Mouse (Mus musculus): Measurements from ENCODE around the gene Llph. TPM values are rescaled to one million over a fixed set of nuclear protein-coding genes. Genes with fewer than 3 reads are reported as not detected.

Gene Llph
- polyA plus RNA-seq (2015; fragmentation: Nextera tagmentation; extraction: Ambion mirVana), result 34.7 and 39.6 TPM in 2 replicates

GRCm38 (mm10) chr10:120226871-120227661 lies at the start of gene Llph:
Gene Llph (plus strand): TSS chr10:120227070.
- Histone ChIP-seq H3K9me3 (no peaks in the 10 kb centered on the region), H3K4me3 (peak within 1 kb of the TSS; percentile 100), H3K27ac (peak within 1 kb of the TSS; percentile 61), H3K36me3 (replicated peaks) (peaks cover 2% of the 10 kb centered on the region; the same call in 1 of the 2 replicates), H3K4me1 (peaks cover 19% of the 10 kb centered on the region), H3K9ac (peak within 1 kb of the TSS; percentile 80), H3K27me3 (replicated peaks) (no peaks in the 10 kb centered on the region), H3K4me2 (peak within 1 kb of the TSS; percentile 89)
- ATAC-seq (replicated peaks), result peak; percentile 96
- under 1% methylated on average over 57 of the region's 57 CpGs for WGBS

- no peak overlapping the region for H3K4me3 ChIP-seq
- H3K9ac ChIP-seq, result no peak overlapping the region
- H3K27ac ChIP-seq, result no peak overlapping the region
- H3K27me3 ChIP-seq (replicated peaks), result no peaks in the 10 kb centered on the region
- no peak overlapping the region for H3K4me2 ChIP-seq
- H3K9me3 ChIP-seq, result no peaks in the 10 kb centered on the region
- WGBS, result 91% methylated on average over 1 of the region's 1 CpGs
- no peak for ATAC-seq (replicated peaks)
- no peaks in the 10 kb centered on the region for H3K4me1 ChIP-seq
- H3K36me3 ChIP-seq (replicated peaks), result no peaks in the 10 kb centered on the region
These were observed 44.0 kb upstream of the Llph start for GRCm38 (mm10) chr10:120182887-120183286.

GRCm38 (mm10) chr10:120183342-120183741 lies 43.5 kb upstream of the Llph start:
- Histone ChIP-seq H3K27ac (no peak overlapping the region), H3K9me3 (no peaks in the 10 kb centered on the region), H3K4me2 (no peak overlapping the region), H3K4me3 (no peak overlapping the region), H3K9ac (no peak overlapping the region), H3K36me3 (replicated peaks) (no peaks in the 10 kb centered on the region), H3K27me3 (replicated peaks) (no peaks in the 10 kb centered on the region), H3K4me1 (no peaks in the 10 kb centered on the region)
- no peak for ATAC-seq (replicated peaks)
- WGBS, result 91% methylated on average over 2 of the region's 2 CpGs

- Histone ChIP-seq H3K4me2 (no peak overlapping the region), H3K9ac (no peak overlapping the region), H3K4me1 (no peaks in the 10 kb centered on the region), H3K4me3 (no peak overlapping the region), H3K27ac (no peak overlapping the region), H3K27me3 (replicated peaks) (no peaks in the 10 kb centered on the region), H3K9me3 (no peaks in the 10 kb centered on the region), H3K36me3 (replicated peaks) (no peaks in the 10 kb centered on the region)
- no peak for ATAC-seq (replicated peaks)
- WGBS, result 72% methylated on average over 2 of the region's 2 CpGs
These were observed 38.4 kb upstream of the Llph start for GRCm38 (mm10) chr10:120188513-120188912.

- no peaks in the 10 kb centered on the region for H3K27me3 ChIP-seq (replicated peaks)
- no peaks in the 10 kb centered on the region for H3K36me3 ChIP-seq (replicated peaks)
- 63% methylated on average over 11 of the region's 11 CpGs for WGBS
- no peak overlapping the region for H3K27ac ChIP-seq
- no peaks in the 10 kb centered on the region for H3K9me3 ChIP-seq
- no peak for ATAC-seq (replicated peaks)
- no peak overlapping the region for H3K4me3 ChIP-seq
- H3K4me2 ChIP-seq, result no peak overlapping the region
- no peak overlapping the region for H3K9ac ChIP-seq
- H3K4me1 ChIP-seq, result no peaks in the 10 kb centered on the region
These were observed 37.6 kb upstream of the Llph start for GRCm38 (mm10) chr10:120189276-120189675.

GRCm38 (mm10) chr10:120189782-120190181 lies 37.1 kb upstream of the Llph start:
- H3K4me3 ChIP-seq, result no peak overlapping the region
- H3K27ac ChIP-seq, result no peak overlapping the region
- H3K4me1 ChIP-seq, result no peaks in the 10 kb centered on the region
- no peaks in the 10 kb centered on the region for H3K27me3 ChIP-seq (replicated peaks)
- H3K9ac ChIP-seq, result no peak overlapping the region
- H3K9me3 ChIP-seq, result no peaks in the 10 kb centered on the region
- no peaks in the 10 kb centered on the region for H3K36me3 ChIP-seq (replicated peaks)
- ATAC-seq (replicated peaks), result no peak
- 23% methylated on average over 6 of the region's 6 CpGs for WGBS
- no peak overlapping the region for H3K4me2 ChIP-seq

GRCm38 (mm10) chr10:120191165-120191564 lies 35.7 kb upstream of the Llph start:
- H3K36me3 ChIP-seq (replicated peaks), result no peaks in the 10 kb centered on the region
- no peak overlapping the region for H3K4me3 ChIP-seq
- H3K9me3 ChIP-seq, result no peaks in the 10 kb centered on the region
- no peaks in the 10 kb centered on the region for H3K4me1 ChIP-seq
- no peak overlapping the region for H3K4me2 ChIP-seq
- 89% methylated on average over 6 of the region's 6 CpGs for WGBS
- no peaks in the 10 kb centered on the region for H3K27me3 ChIP-seq (replicated peaks)
- no peak for ATAC-seq (replicated peaks)
- no peak overlapping the region for H3K27ac ChIP-seq
- no peak overlapping the region for H3K9ac ChIP-seq

- H3K27ac ChIP-seq, result no peak overlapping the region
- no peak overlapping the region for H3K9ac ChIP-seq
- H3K4me2 ChIP-seq, result no peak overlapping the region
- no peaks in the 10 kb centered on the region for H3K27me3 ChIP-seq (replicated peaks)
- H3K36me3 ChIP-seq (replicated peaks), result no peaks in the 10 kb centered on the region
- 94% methylated on average over 4 of the region's 4 CpGs for WGBS
- ATAC-seq (replicated peaks), result no peak
- no peak overlapping the region for H3K4me3 ChIP-seq
- no peaks in the 10 kb centered on the region for H3K4me1 ChIP-seq
- no peaks in the 10 kb centered on the region for H3K9me3 ChIP-seq
These were observed 34.6 kb upstream of the Llph start for GRCm38 (mm10) chr10:120192278-120192677.

- Histone ChIP-seq H3K4me3 (no peak overlapping the region), H3K27ac (no peak overlapping the region), H3K9me3 (no peaks in the 10 kb centered on the region), H3K4me1 (no peaks in the 10 kb centered on the region), H3K36me3 (replicated peaks) (no peaks in the 10 kb centered on the region), H3K27me3 (replicated peaks) (no peaks in the 10 kb centered on the region), H3K4me2 (no peak overlapping the region), H3K9ac (no peak overlapping the region)
- no peak for ATAC-seq (replicated peaks)
- 95% methylated on average over 8 of the region's 8 CpGs for WGBS
These were observed 33.6 kb upstream of the Llph start for GRCm38 (mm10) chr10:120193255-120193654.

- H3K4me3 ChIP-seq, result no peak overlapping the region
- H3K27me3 ChIP-seq (replicated peaks), result 0 out of 2 replicates have a peak, but pooled peaks cover 10% of the 10 kb centered on the region
- H3K36me3 ChIP-seq (replicated peaks), result no peaks in the 10 kb centered on the region
- no peak overlapping the region for H3K9ac ChIP-seq
- 81% methylated on average over 14 of the region's 14 CpGs for WGBS
- peaks cover 9% of the 10 kb centered on the region for H3K4me1 ChIP-seq
- no peaks in the 10 kb centered on the region for H3K9me3 ChIP-seq
- no peak overlapping the region for H3K27ac ChIP-seq
- ATAC-seq (replicated peaks), result no peak
- no peak overlapping the region for H3K4me2 ChIP-seq
These were observed 29.6 kb upstream of the Llph start for GRCm38 (mm10) chr10:120197061-120197835.

GRCm38 (mm10) chr10:120201131-120201921 lies 25.5 kb upstream of the Llph start, which contains the start of gene Tmbim4:
Gene Tmbim4 (plus strand): TSS chr10:120201590.
- Histone ChIP-seq H3K9ac (peak within 1 kb of the TSS; percentile 11; the same call in 1 of the 2 replicates), H3K27ac (no peak within 1 kb of the TSS), H3K9me3 (no peaks in the 10 kb centered on the region), H3K27me3 (replicated peaks) (0 out of 2 replicates have a peak, but pooled peaks cover 10% of the 10 kb centered on the region), H3K4me3 (peak within 1 kb of the TSS; percentile 36), H3K4me1 (peaks cover 9% of the 10 kb centered on the region), H3K4me2 (peak within 1 kb of the TSS; percentile 62), H3K36me3 (replicated peaks) (no peaks in the 10 kb centered on the region)
- ATAC-seq (replicated peaks), result no peak; the same call in 1 of the 2 replicates
- 1% methylated on average over 65 of the region's 65 CpGs for WGBS
